Mouse (Mus musculus) kidney, embryonic 15.5 days (tissue): Measurements from ENCODE around the gene Mrpl44. TPM values are rescaled to one million over a fixed set of nuclear protein-coding genes. Genes with fewer than 3 reads are reported as not detected.

Source experiments
- ATAC-seq: fragments of 200-750 bp; cut with Nextera tagmentation; replicated peaks from 2 replicates; pipeline ENCODE4 v1.8.0; 2017; ENCODE audit warnings: moderate TSS enrichment; ENCODE audit not compliant: low FRiP score
- H3K27ac ChIP-seq: fragments of 300-500 bp; sonication (generic); 2 replicates; pipeline ENCODE4 v1.5.1; 2015; ENCODE audit warnings: mild to moderate bottlenecking, inconsistent platforms
- H3K27me3 ChIP-seq: fragments of 300-500 bp; sonication (generic); 2 replicates; pipeline ENCODE4 v1.6.1; 2015; ENCODE audit warnings: inconsistent platforms
- H3K36me3 ChIP-seq: fragments of 300-500 bp; sonication (generic); 2 replicates; pipeline ENCODE4 v1.6.1; 2015; ENCODE audit warnings: inconsistent platforms
- H3K4me1 ChIP-seq: fragments of 300-500 bp; sonication (generic); 2 replicates; pipeline ENCODE4 v1.6.1; 2015; ENCODE audit warnings: inconsistent platforms
- H3K4me2 ChIP-seq: fragments of 300-500 bp; sonication (generic); 2 replicates; pipeline ENCODE4 v1.6.1; 2015; ENCODE audit warnings: moderate library complexity, mild to moderate bottlenecking, inconsistent platforms
- H3K4me3 ChIP-seq: fragments of 300-500 bp; sonication (generic); replicated peaks from 2 replicates; pipeline ENCODE4 v1.5.1; 2015; ENCODE audit warnings: mild to moderate bottlenecking, inconsistent platforms
- H3K9ac ChIP-seq: fragments of 300-500 bp; sonication (generic); 2 replicates; pipeline ENCODE4 v1.6.1; 2015; ENCODE audit warnings: mild to moderate bottlenecking, inconsistent platforms
- H3K9me3 ChIP-seq: fragments of 300-500 bp; sonication (generic); replicated peaks from 2 replicates; pipeline ENCODE4 v1.6.1; 2016; ENCODE audit warnings: inconsistent platforms
- WGBS: fragments of 180-500 bp; shearing (Covaris S2); methylation state at CpG from one replicate; pipeline ENCODE4 v1.1.7; 2015; ENCODE audit warnings: mixed read lengths; 5-methylcytosine and 5-hydroxymethylcytosine counted together
- polyA plus RNA-seq: library from polyadenylated mRNA; unstranded; fragments of >200 nt; fragmentation: Nextera tagmentation; extraction: Ambion mirVana; gene quantifications from 2 replicates; pipeline ENCODE4 v1.2.1, GENCODE M21; 2015

Mrpl44 gene
- polyA plus RNA-seq, 1 experiment from 2014 or later = 56.0 TPM

- Histone ChIP-seq H3K9ac (no peak overlapping the region), H3K4me1 (peaks cover 21% of the 10 kb centered on the region), H3K27me3 (no peaks in the 10 kb centered on the region), H3K4me2 (no peak overlapping the region), H3K9me3 (no peaks in the 10 kb centered on the region), H3K36me3 (no peaks in the 10 kb centered on the region), H3K27ac (no peak overlapping the region), H3K4me3 (no peak overlapping the region)
- ATAC-seq = no peak
- 90% methylated on average over 2 of the region's 2 CpGs for WGBS
These were observed 11.8 kb upstream of the Mrpl44 start for GRCm38 (mm10) chr1:79764031-79764430.

GRCm38 (mm10) chr1:79764483-79764882 is 11.3 kb upstream of the Mrpl44 start:
- Histone ChIP-seq H3K27ac (no peak overlapping the region), H3K36me3 (no peaks in the 10 kb centered on the region), H3K4me2 (no peak overlapping the region), H3K9me3 (no peaks in the 10 kb centered on the region), H3K27me3 (no peaks in the 10 kb centered on the region), H3K9ac (no peak overlapping the region), H3K4me1 (peaks cover 21% of the 10 kb centered on the region), H3K4me3 (no peak overlapping the region)
- no peak for ATAC-seq
- WGBS = 86% methylated on average over 1 of the region's 1 CpGs

- ATAC-seq = no peak
- no peaks in the 10 kb centered on the region for H3K9me3 ChIP-seq
- WGBS = 55% methylated on average over 1 of the region's 1 CpGs
- no peak overlapping the region for H3K4me3 ChIP-seq
- H3K9ac ChIP-seq = no peak overlapping the region
- no peaks in the 10 kb centered on the region for H3K4me1 ChIP-seq
- no peak overlapping the region for H3K27ac ChIP-seq
- H3K36me3 ChIP-seq = no peaks in the 10 kb centered on the region
- H3K27me3 ChIP-seq = no peaks in the 10 kb centered on the region
- no peak overlapping the region for H3K4me2 ChIP-seq
These were observed 7.6 kb upstream of the Mrpl44 start for GRCm38 (mm10) chr1:79768231-79768630.

- no peak overlapping the region for H3K4me2 ChIP-seq
- H3K9ac ChIP-seq = no peak overlapping the region
- WGBS = 79% methylated on average over 4 of the region's 4 CpGs
- H3K9me3 ChIP-seq = no peaks in the 10 kb centered on the region
- no peaks in the 10 kb centered on the region for H3K27me3 ChIP-seq
- peaks cover 15% of the 10 kb centered on the region for H3K36me3 ChIP-seq
- H3K27ac ChIP-seq = no peak overlapping the region
- H3K4me3 ChIP-seq = no peak overlapping the region
- no peak for ATAC-seq
- 0 out of 2 replicates have a peak, but pooled peaks cover 8% of the 10 kb centered on the region for H3K4me1 ChIP-seq
These were observed 1.5 kb upstream of the Mrpl44 start for GRCm38 (mm10) chr1:79774164-79774780.

- Histone ChIP-seq H3K27me3 (no peaks in the 10 kb centered on the region), H3K9ac (no peak overlapping the region), H3K4me3 (no peak overlapping the region), H3K4me1 (0 out of 2 replicates have a peak, but pooled peaks cover 8% of the 10 kb centered on the region), H3K36me3 (peaks cover 53% of the 10 kb centered on the region), H3K27ac (no peak overlapping the region), H3K4me2 (no peak overlapping the region), H3K9me3 (no peaks in the 10 kb centered on the region)
- no peak for ATAC-seq
- 80% methylated on average over 11 of the region's 11 CpGs for WGBS
These were observed 2.2 kb downstream of the Mrpl44 start for GRCm38 (mm10) chr1:79778011-79778410.

- no peak overlapping the region for H3K27ac ChIP-seq
- H3K9ac ChIP-seq = no peak overlapping the region
- H3K4me2 ChIP-seq = no peak overlapping the region
- no peaks in the 10 kb centered on the region for H3K27me3 ChIP-seq
- 86% methylated on average over 3 of the region's 3 CpGs for WGBS
- ATAC-seq = no peak
- peaks cover 58% of the 10 kb centered on the region for H3K36me3 ChIP-seq
- H3K4me1 ChIP-seq = 0 out of 2 replicates have a peak, but pooled peaks cover 5% of the 10 kb centered on the region
- no peaks in the 10 kb centered on the region for H3K9me3 ChIP-seq
- H3K4me3 ChIP-seq = no peak overlapping the region
These were observed 6.6 kb downstream of the Mrpl44 start for GRCm38 (mm10) chr1:79782433-79782832.

- no peak overlapping the region for H3K9ac ChIP-seq
- peaks cover 22% of the 10 kb centered on the region for H3K36me3 ChIP-seq
- 67% methylated on average over 7 of the region's 7 CpGs for whole genome bisulfite sequencing
- no peaks in the 10 kb centered on the region for H3K9me3 ChIP-seq
- peak; percentile 70 for ATAC-seq
- H3K4me3 ChIP-seq = no peak overlapping the region
- no peak overlapping the region for H3K4me2 ChIP-seq
- H3K4me1 ChIP-seq = no peaks in the 10 kb centered on the region
- no peaks in the 10 kb centered on the region for H3K27me3 ChIP-seq
- H3K27ac ChIP-seq = no peak overlapping the region
These were observed 10.6 kb downstream of the Mrpl44 start for GRCm38 (mm10) chr1:79786267-79786927.

- Histone ChIP-seq H3K27ac (no peak overlapping the region), H3K9me3 (no peaks in the 10 kb centered on the region), H3K4me1 (no peaks in the 10 kb centered on the region), H3K4me3 (no peak overlapping the region), H3K4me2 (no peak overlapping the region), H3K9ac (no peak overlapping the region), H3K36me3 (peaks cover 8% of the 10 kb centered on the region), H3K27me3 (no peaks in the 10 kb centered on the region)
- ATAC-seq = no peak
- WGBS = 89% methylated on average over 3 of the region's 3 CpGs
These were observed 21.3 kb downstream of the Mrpl44 start for GRCm38 (mm10) chr1:79797084-79797483.

GRCm38 (mm10) chr1:79802858-79803427 is 27.1 kb downstream of the Mrpl44 start:
- 89% methylated on average over 11 of the region's 11 CpGs for WGBS
- Histone ChIP-seq H3K9ac (no peak overlapping the region), H3K4me2 (no peak overlapping the region), H3K36me3 (peaks cover 5% of the 10 kb centered on the region), H3K27me3 (no peaks in the 10 kb centered on the region), H3K4me3 (no peak overlapping the region), H3K27ac (no peak overlapping the region), H3K4me1 (no peaks in the 10 kb centered on the region), H3K9me3 (no peaks in the 10 kb centered on the region)
- ATAC-seq = no peak

- no peak overlapping the region for H3K4me3 ChIP-seq
- 87% methylated on average over 7 of the region's 7 CpGs for WGBS
- no peaks in the 10 kb centered on the region for H3K4me1 ChIP-seq
- no peak for ATAC-seq
- no peak overlapping the region for H3K9ac ChIP-seq
- no peak overlapping the region for H3K27ac ChIP-seq
- no peak overlapping the region for H3K4me2 ChIP-seq
- H3K27me3 ChIP-seq = no peaks in the 10 kb centered on the region
- H3K36me3 ChIP-seq = peaks cover 5% of the 10 kb centered on the region
- H3K9me3 ChIP-seq = no peaks in the 10 kb centered on the region
These were observed 27.8 kb downstream of the Mrpl44 start for GRCm38 (mm10) chr1:79803614-79804013.

- H3K36me3 ChIP-seq = no peaks in the 10 kb centered on the region
- H3K9ac ChIP-seq = no peak overlapping the region
- ATAC-seq = no peak
- no peak overlapping the region for H3K4me3 ChIP-seq
- H3K9me3 ChIP-seq = no peaks in the 10 kb centered on the region
- no peaks in the 10 kb centered on the region for H3K4me1 ChIP-seq
- H3K27ac ChIP-seq = no peak overlapping the region
- 73% methylated on average over 5 of the region's 5 CpGs for WGBS
- no peaks in the 10 kb centered on the region for H3K27me3 ChIP-seq
- no peak overlapping the region for H3K4me2 ChIP-seq
These were observed 31.0 kb downstream of the Mrpl44 start for GRCm38 (mm10) chr1:79806865-79807264.

- Histone ChIP-seq H3K27me3 (no peaks in the 10 kb centered on the region), H3K4me3 (no peak overlapping the region), H3K36me3 (no peaks in the 10 kb centered on the region), H3K9me3 (no peaks in the 10 kb centered on the region), H3K9ac (no peak overlapping the region), H3K4me1 (no peaks in the 10 kb centered on the region), H3K4me2 (no peak overlapping the region), H3K27ac (no peak overlapping the region)
- WGBS = 81% methylated on average over 3 of the region's 3 CpGs
- no peak for ATAC-seq
These were observed 33.6 kb downstream of the Mrpl44 start for GRCm38 (mm10) chr1:79809447-79809846.
